Mouse (Mus musculus): ENCODE results near the gene Smurf1.

GRCm38 (mm10) chr5:144913923-144914322, 51.7 kb downstream of the Smurf1 start:
- TF ChIP-seq CTCF (IDR thresholded peaks at IDR 0.05) (no peak), EP300 (IDR thresholded peaks at IDR 0.05) (no peak)
